Mouse (Mus musculus) midbrain, embryonic 10.5 days (tissue): ENCODE data around the gene Gys1. TPM values are rescaled to one million over a fixed set of nuclear protein-coding genes. Genes with fewer than 3 reads are reported as not detected.
"Not testable (repeated sequence)": the region's sequence is repeated elsewhere in the genome, so short reads cannot be mapped to it uniquely, and the experiment has no call there.

ENCODE experiments used
- DNase-seq: peaks from one replicate; pipeline ENCODE4 v3.0.0-alpha.2; 2017; ENCODE audit warnings: low spot score
- H3K27ac ChIP-seq: fragments of 300-500 bp; sonication (generic); replicated peaks from 2 replicates; pipeline ENCODE4 v1.5.1; 2016; ENCODE audit warnings: mild to moderate bottlenecking
- H3K27me3 ChIP-seq: fragments of 300-500 bp; sonication (generic); 2 replicates; pipeline ENCODE4 v1.6.1; 2016; ENCODE audit warnings: low read depth, mild to moderate bottlenecking; ENCODE audit not compliant: poor library complexity, severe bottlenecking
- H3K36me3 ChIP-seq: fragments of 300-500 bp; sonication (generic); 2 replicates; pipeline ENCODE4 v1.6.1; 2016; ENCODE audit warnings: mild to moderate bottlenecking, moderate library complexity
- H3K4me1 ChIP-seq: fragments of 300-500 bp; sonication (generic); 2 replicates; pipeline ENCODE4 v1.6.1; 2016
- H3K4me3 ChIP-seq: fragments of 300-500 bp; sonication (generic); 2 replicates; pipeline ENCODE4 v1.5.1; 2016; ENCODE audit warnings: mild to moderate bottlenecking, moderate library complexity
- H3K9me3 ChIP-seq: fragments of 300-500 bp; sonication (generic); replicated peaks from 2 replicates; pipeline ENCODE4 v1.6.1; 2016; ENCODE audit warnings: mild to moderate bottlenecking
- WGBS: fragments of 180-500 bp; shearing (Covaris S2); methylation state at CpG from one replicate; pipeline ENCODE4 v1.1.7; 2016; 5-methylcytosine and 5-hydroxymethylcytosine counted together
- polyA plus RNA-seq: library from polyadenylated mRNA; unstranded; fragments of >200 nt; fragmentation: Nextera tagmentation; extraction: Ambion mirVana; gene quantifications from 2 replicates; pipeline ENCODE4 v1.2.1, GENCODE M21; 2016

Gys1 gene
- polyA plus RNA-seq, 1 experiment from 2014 or later = 41.7 TPM

DNA sequence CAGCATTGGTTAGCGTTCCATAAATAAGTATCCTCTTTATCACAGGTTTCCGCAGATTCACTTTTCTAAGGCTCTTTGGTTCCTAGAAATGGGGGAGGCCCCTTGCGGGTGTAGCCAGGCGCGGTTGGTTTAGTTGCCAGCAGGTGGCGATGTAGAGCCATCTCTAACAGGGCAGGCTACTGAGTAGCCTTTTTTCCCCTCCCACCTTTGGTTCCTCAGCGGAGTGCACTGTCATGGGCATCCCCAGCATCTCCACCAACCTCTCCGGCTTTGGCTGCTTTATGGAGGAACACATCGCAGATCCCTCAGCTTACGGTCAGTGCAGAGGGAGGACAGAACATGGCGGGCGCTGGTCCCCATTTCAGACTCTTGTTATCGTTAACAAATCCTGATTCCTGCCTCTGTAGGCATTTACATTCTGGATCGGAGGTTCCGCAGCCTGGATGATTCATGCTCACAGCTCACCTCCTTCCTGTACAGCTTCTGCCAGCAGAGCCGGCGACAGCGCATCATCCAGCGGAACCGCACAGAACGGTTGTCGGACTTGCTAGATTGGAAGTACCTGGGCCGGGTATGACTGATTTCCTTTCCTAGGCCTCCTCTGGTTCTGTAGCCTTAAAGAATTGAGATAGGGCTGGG is 16.8 kb downstream of the Gys1 start:
- Histone ChIP-seq H3K4me3 (no peak overlapping the region), H3K27me3 (no peaks in the 10 kb centered on the region), H3K4me1 (peaks cover 5% of the 10 kb centered on the region; the same call in 1 of the 2 replicates), H3K27ac (no peak overlapping the region), H3K9me3 (no peaks in the 10 kb centered on the region), H3K36me3 (peaks cover 74% of the 10 kb centered on the region)
- WGBS = 52% methylated on average over 23 of the region's 23 CpGs
- peak; percentile 83 for DNase-seq

DNA sequence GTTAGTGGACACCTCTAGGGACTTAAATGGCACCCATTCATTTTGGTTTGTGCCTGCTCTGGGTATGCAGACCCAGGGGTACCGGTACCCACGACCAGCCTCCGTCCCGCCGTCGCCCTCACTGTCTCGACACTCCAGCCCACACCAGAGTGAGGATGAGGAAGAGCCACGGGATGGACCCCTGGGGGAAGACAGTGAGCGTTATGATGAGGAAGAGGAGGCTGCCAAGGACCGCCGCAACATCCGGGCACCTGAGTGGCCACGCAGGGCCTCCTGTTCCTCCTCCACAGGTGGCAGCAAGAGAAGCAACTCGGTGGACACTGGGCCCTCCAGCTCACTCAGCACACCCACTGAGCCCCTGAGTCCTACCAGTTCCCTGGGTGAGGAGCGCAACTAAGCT is 20.3 kb downstream of the Gys1 start:
- Histone ChIP-seq H3K27ac (no peak overlapping the region), H3K4me3 (no peak overlapping the region), H3K27me3 (no peaks in the 10 kb centered on the region), H3K4me1 (peaks cover 28% of the 10 kb centered on the region), H3K36me3 (peaks cover 74% of the 10 kb centered on the region), H3K9me3 (no peaks in the 10 kb centered on the region)
- 90% methylated on average over 15 of the region's 15 CpGs for WGBS
- DNase-seq = no peak

DNA sequence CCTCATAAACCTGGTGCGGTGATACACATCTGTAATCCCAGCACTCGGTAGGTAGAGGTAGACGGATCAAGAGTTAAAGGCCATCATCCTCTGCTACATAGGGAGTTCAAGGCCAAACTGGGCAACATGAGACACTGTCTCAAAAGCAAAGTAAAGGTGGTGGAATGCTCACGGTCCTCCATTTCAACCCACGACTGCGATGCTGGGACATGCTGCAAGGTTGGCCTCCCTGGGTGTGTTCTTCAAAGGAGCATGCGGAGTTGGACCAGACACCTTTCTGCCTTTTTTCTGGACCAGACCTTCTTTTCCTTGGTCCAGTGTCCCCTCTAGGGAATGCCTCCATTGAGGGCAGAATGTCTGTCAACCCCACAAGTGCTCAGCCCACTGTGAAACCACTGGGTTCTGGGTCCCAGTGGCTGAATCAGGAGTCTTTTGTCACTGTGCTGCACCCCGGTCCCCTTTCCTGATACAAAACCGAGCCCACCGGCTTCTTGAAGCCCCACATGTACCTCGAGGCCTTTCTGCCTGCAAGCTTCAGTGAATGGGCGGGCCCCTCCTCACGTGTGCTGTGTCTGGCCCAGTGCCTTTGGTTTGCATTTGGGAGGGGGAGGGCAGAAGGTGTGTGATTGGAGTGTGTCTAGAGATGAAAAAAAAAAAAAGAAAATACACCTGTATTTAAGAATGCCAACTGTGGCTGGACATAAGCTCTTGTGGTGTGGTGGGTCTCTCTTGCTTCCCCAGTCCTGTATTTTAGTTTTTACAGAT is 21.5 kb downstream of the Gys1 start:
- H3K27ac ChIP-seq = no peak overlapping the region

DNA sequence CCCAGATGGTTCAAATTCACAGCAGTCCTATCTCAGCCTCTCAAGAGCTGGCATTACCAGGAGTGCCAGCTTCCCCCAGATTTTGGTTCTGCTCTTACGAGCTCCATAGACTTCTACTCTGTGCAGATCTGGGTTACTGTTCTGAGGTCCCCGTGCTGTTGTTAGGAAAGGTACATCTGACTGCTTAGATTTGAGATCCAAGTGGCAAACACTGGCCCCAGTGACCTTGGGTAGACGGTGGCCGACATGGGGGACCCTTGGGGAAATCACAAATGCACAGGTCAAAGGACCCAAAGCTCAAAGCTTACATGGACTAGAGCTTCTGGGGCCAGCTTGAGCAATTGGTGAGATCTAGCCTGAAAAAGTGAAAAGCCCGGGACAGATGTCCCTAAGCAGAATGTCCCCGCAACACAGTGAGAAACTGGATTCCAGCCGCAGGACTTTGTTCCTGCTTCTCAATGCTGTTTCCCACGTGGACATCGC is 22.1 kb downstream of the Gys1 start:
- peaks cover 80% of the 10 kb centered on the region for H3K36me3 ChIP-seq
- 0 out of 2 replicates have a peak overlapping the region, but pooled peaks have one; percentile 4 for H3K27ac ChIP-seq
- WGBS = 64% methylated on average over 9 of the region's 9 CpGs
- no peaks in the 10 kb centered on the region for H3K9me3 ChIP-seq
- peak overlapping the region; percentile 71 for H3K4me3 ChIP-seq
- peaks cover 41% of the 10 kb centered on the region for H3K4me1 ChIP-seq
- DNase-seq = no peak
- no peaks in the 10 kb centered on the region for H3K27me3 ChIP-seq

More for the DNA sequence above, 21.5 kb downstream of the Gys1 start:
- no peak for DNase-seq
- no peaks in the 10 kb centered on the region for H3K27me3 ChIP-seq
- no peaks in the 10 kb centered on the region for H3K9me3 ChIP-seq
- H3K36me3 ChIP-seq = peaks cover 77% of the 10 kb centered on the region
- peaks cover 40% of the 10 kb centered on the region for H3K4me1 ChIP-seq
- WGBS = 85% methylated on average over 13 of the region's 13 CpGs
- H3K4me3 ChIP-seq = no peak overlapping the region

DNA sequence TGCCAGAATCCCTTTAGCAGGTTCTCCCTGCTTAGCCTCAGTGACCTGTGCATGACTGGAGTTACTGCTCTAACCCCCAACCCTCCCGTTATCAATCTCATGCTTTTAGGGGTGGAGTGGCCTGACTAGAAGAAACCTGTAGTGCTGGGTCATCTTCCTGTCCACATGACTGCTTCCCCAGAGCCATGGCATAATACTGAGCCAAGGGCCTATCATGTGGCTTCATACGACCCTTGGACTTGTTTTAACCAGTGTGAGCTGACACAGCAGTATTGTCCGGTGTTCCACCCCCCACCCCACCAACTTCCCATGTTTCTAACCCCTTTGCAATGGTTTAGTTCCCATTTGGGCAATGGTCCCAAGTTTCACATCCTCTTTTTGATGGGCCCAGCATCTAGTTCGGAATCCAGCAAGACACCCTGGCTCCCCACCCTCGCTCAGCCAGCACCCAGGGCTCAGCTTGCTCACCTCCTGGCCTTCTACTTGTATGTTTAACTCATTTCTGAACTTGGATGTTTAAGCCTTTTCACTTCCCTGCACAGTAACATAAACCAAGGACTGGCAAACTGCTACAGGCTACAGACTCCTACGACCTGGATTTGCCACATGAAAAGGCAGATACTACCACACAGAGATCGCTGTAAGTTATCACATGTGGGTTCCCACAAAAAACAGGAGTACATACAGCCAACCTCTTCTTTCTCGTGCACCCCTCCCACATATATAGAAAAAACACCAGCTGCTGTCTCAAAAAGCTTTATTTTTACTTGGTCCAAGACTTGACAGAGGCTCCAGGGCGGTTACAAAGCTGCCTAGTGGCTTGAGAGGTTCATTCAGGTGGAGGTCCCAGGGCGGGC is 22.8 kb downstream of the Gys1 start:
- Histone ChIP-seq H3K27me3 (no peaks in the 10 kb centered on the region), H3K27ac (0 out of 2 replicates have a peak overlapping the region, but pooled peaks have one; percentile 4), H3K4me1 (peaks cover 44% of the 10 kb centered on the region), H3K9me3 (no peaks in the 10 kb centered on the region), H3K4me3 (peak overlapping the region; percentile 71), H3K36me3 (peaks cover 80% of the 10 kb centered on the region)
- peak; percentile 36 for DNase-seq
- WGBS = 75% methylated on average over 10 of the region's 10 CpGs

DNA sequence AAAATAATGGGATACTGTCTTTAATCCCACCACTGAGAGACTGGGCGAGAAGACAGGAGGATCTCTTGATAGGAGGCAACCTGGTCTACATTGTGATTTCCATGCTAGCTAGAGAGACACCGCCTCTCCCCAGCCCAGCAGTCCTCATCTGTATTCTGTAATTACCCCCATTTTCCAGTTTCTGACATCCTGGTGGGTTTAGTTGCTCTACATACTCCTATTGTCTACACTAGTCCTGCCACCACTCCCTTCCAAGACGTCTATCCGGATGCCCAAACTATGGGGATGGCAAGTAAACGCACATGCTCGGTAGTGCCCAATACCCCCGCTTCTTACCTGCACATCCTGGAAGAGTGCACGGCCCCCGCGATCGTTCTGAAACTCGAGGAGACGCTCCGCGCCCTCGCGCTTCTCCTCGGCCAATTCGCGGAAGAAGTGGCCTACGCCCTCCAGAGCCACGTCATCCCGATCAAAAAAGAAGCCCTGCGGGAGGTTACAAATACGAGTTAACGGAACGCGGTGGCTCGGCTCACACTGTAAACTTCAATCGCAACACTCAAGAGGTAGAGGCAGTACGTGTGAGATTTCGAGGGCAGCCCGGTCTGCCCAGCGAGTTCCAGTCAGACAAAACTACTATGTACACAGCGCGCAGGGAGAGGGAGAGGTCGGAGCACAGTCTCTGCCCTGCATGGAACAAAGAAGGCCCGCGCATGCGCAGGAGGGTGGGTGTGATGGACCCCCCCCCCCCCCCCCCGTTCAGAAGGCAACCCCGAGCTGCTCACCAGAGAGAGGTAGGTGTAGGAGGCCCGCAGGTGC is 24.3 kb downstream of the Gys1 start:
- Histone ChIP-seq H3K4me1 (peaks cover 44% of the 10 kb centered on the region), H3K27ac (peak overlapping the region; percentile 91), H3K9me3 (no peaks in the 10 kb centered on the region), H3K4me3 (peak overlapping the region; percentile 71), H3K36me3 (peaks cover 82% of the 10 kb centered on the region), H3K27me3 (no peaks in the 10 kb centered on the region)
- under 1% methylated on average over 43 of the region's 43 CpGs for WGBS
- DNase-seq = peak; percentile 89

DNA sequence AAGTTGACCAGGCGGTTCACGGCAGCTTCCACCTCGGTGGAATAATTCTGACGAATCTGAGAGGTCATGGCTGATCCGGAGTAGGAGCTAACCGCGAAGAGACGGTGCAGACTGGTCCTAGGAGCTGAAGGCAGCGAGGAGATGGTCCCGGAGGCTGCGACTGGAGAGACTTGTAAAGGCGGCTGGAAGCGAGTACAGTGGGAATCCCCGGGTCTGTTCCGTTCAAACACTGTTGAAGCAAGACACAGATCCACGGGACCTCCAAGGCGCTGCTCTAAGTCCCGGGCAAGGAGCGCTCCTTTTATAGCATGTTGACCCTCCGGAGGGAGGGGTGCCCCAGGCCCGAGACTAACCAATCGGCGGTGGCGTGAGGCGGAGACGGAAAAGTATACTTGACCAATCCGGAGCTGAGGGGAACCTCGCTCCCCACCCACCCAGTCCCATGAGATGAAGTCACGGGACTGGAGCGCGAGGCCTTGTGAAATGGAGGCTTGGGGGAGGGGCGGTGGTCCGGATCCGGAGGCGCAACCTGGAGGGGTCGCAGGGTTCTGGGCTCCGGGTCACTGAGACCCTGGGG is 25.0 kb downstream of the Gys1 start, which contains the start of gene Ftl1:
Ftl1 (minus strand) TSS at position 321 of the 577 bp plus-strand sequence.
- Histone ChIP-seq H3K36me3 (peaks cover 82% of the 10 kb centered on the region), H3K4me3 (peak within 1 kb of the TSS; percentile 71), H3K27ac (peak within 1 kb of the TSS; percentile 91), H3K4me1 (peaks cover 44% of the 10 kb centered on the region)
- peak; percentile 98 for DNase-seq
- H3K27me3 ChIP-seq, H3K9me3 ChIP-seq: not testable (repeated sequence)
- WGBS = 0% methylated on average over 34 of the region's 37 CpGs

DNA sequence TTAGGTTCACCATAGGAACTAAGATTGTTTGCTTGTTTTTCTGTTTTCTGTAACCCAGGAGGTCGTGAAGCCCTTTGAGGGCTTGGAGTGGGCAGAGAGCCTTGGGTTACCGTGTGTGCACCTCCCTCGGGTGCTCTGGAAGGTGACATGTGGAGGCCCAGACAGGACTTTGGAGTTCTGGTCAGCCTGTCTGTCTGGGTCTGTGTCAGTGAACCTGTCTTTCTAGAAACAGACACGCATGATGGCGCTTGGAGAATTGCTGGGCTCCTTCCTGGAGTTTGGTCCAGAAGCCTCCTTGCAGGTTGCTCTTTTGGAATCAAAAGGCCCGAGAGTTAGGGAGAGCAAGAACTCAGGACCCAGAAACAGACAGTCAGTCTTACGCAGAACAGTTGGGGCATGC is 25.7 kb downstream of the Gys1 start:
- Histone ChIP-seq H3K27me3 (no peaks in the 10 kb centered on the region), H3K36me3 (peaks cover 82% of the 10 kb centered on the region), H3K4me1 (peaks cover 50% of the 10 kb centered on the region), H3K4me3 (peak overlapping the region; percentile 71), H3K27ac (peak overlapping the region; percentile 91), H3K9me3 (no peaks in the 10 kb centered on the region)
- 79% methylated on average over 7 of the region's 7 CpGs for WGBS
- no peak for DNase-seq

DNA sequence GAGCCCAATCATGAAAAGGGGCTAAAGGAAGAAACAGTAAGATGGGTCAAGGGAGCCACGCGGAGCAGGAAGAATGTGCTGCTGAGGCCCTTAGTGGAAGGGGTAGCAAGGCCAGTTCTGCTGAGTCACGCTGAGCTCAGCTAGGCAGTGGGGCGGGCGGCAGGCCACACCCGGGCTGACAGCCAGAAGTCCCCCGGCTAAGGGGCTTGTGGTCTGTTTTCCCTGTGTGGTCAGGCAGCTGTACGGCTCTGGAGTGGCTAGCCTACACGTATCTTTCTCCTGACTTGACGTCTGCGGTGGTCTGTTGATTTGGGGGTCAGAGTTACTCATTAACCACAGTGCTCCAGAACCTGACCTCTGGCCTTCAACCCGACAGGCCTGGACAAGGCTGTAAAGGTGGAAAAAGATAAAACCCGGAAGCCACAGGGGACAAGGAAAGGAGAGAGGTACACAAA is 26.2 kb downstream of the Gys1 start:
- H3K36me3 ChIP-seq = peaks cover 80% of the 10 kb centered on the region

DNA sequence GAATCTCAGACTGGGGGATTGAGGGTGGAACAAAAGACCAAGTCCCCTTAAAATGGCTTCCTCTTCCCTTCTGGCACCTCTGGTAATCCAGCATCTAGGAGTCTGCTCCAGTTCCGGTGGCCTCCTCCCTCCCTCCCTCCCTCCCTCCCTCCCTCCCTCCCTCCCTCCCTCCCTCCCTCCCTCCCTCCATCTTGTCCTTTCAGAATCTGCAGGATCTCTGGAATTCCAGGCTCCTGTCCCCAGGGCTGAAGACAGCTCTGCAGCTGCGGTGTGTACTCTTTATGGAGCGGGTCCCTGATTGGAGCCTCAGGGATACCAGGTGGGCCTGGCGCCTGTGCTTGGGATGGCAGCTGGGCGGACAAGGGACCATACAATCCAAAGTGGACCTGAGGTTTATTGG is 26.7 kb downstream of the Gys1 start:
- Histone ChIP-seq H3K4me3 (peak overlapping the region; percentile 71; the same call in 1 of the 2 replicates), H3K27ac (peak overlapping the region; percentile 91), H3K36me3 (peaks cover 76% of the 10 kb centered on the region), H3K9me3 (no peaks in the 10 kb centered on the region), H3K4me1 (peaks cover 60% of the 10 kb centered on the region), H3K27me3 (no peaks in the 10 kb centered on the region)
- no peak for DNase-seq
- WGBS = 90% methylated on average over 4 of the region's 5 CpGs

More for the DNA sequence above, 26.2 kb downstream of the Gys1 start:
- Histone ChIP-seq H3K27ac (peak overlapping the region; percentile 91), H3K4me1 (peaks cover 55% of the 10 kb centered on the region), H3K27me3 (no peaks in the 10 kb centered on the region), H3K9me3 (no peaks in the 10 kb centered on the region), H3K4me3 (peak overlapping the region; percentile 71)
- DNase-seq = peak; percentile 45
- WGBS = 51% methylated on average over 13 of the region's 13 CpGs

DNA sequence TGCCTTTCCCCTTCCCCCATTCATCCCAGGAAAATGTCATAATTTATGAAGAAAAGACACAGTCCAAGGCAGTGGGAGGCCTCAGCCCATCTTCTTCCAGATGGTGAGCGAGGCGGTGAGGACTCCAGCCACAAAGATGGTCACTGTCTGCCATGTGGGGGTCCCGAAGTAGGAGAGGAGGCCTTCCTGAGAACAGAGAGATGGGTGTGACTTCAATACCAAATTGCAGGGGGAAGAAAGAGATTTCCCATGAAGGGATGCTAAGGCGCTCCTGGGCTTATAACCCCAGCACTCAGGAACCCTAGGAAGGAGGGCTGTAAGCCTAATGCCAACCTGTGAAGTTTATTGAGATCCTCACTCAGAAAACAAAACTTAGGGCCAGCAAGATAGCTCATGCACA is 27.1 kb downstream of the Gys1 start:
- no peak for DNase-seq
- no peak overlapping the region; the same call in 1 of the 2 replicates for H3K4me3 ChIP-seq
- peak overlapping the region; percentile 91 for H3K27ac ChIP-seq
- H3K9me3 ChIP-seq = no peaks in the 10 kb centered on the region
- peaks cover 60% of the 10 kb centered on the region for H3K4me1 ChIP-seq
- no peaks in the 10 kb centered on the region for H3K27me3 ChIP-seq
- H3K36me3 ChIP-seq = peaks cover 71% of the 10 kb centered on the region
- WGBS = 94% methylated on average over 4 of the region's 4 CpGs
